Mouse (Mus musculus) neural tube, embryonic 12.5 days (tissue): ENCODE data around the gene Lor. TPM values are rescaled to one million over a fixed set of nuclear protein-coding genes. Genes with fewer than 3 reads are reported as not detected.

Source experiments
- microRNA-seq: library from miRNA; unstranded; fragments of <30 nt; microRNA quantifications from one replicate; pipeline ENCODE4, GENCODE M21; 2017
- polyA plus RNA-seq: library from polyadenylated mRNA; unstranded; fragments of >200 nt; fragmentation: Nextera tagmentation; extraction: Ambion mirVana; gene quantifications from 2 replicates; pipeline ENCODE4 v1.2.1, GENCODE M21; 2016

Gene Lor
- polyA plus RNA-seq, 1 experiment from 2014 or later = 5.7 TPM

Small RNA genes lying within 50 kb of the gene (microRNA-seq; reads per million reads assigned to microRNA genes)
- not detected for gene Gm25145

Other genes with a start within 250 kb of the Lor start
- not detected in 2 replicates for gene Pglyrp3, start 68.6 kb downstream of the Lor start, polyA plus RNA-seq
- not detected in 2 replicates for gene Prr9, start 40.8 kb upstream of the Lor start, polyA plus RNA-seq
- gene Lelp1, start 59.6 kb upstream of the Lor start, polyA plus RNA-seq = not detected in 2 replicates
- not detected in 2 replicates for gene Sprr2a1, start 132.7 kb upstream of the Lor start, polyA plus RNA-seq
- 1.4 TPM in 1 of 2 replicates, not detected in the other for gene Sprr2a2, start 132.8 kb upstream of the Lor start, polyA plus RNA-seq
- not detected in 2 replicates for gene Sprr2a3, start 202.3 kb upstream of the Lor start, polyA plus RNA-seq
- 0.25 TPM in 1 of 2 replicates, not detected in the other for gene Sprr2b, start 233.5 kb upstream of the Lor start, polyA plus RNA-seq